Mouse (Mus musculus) thymus, postnatal 0 days (tissue): ENCODE measurements around the gene Tecpr2. TPM values are rescaled to one million over a fixed set of nuclear protein-coding genes. Genes with fewer than 3 reads are reported as not detected.

Source experiments
- DNase-seq: peaks from one replicate; pipeline ENCODE4 v3.0.0-alpha.2; 2015; ENCODE audit warnings: low spot score
- polyA plus RNA-seq: library from polyadenylated mRNA; unstranded; fragments of >200 nt; fragmentation: Nextera tagmentation; extraction: Ambion mirVana; gene quantifications from 2 replicates; pipeline ENCODE4 v1.2.1, GENCODE M21; 2015

Gene Tecpr2
- polyA plus RNA-seq, 1 experiment from 2014 or later = 1.8 TPM

DNA sequence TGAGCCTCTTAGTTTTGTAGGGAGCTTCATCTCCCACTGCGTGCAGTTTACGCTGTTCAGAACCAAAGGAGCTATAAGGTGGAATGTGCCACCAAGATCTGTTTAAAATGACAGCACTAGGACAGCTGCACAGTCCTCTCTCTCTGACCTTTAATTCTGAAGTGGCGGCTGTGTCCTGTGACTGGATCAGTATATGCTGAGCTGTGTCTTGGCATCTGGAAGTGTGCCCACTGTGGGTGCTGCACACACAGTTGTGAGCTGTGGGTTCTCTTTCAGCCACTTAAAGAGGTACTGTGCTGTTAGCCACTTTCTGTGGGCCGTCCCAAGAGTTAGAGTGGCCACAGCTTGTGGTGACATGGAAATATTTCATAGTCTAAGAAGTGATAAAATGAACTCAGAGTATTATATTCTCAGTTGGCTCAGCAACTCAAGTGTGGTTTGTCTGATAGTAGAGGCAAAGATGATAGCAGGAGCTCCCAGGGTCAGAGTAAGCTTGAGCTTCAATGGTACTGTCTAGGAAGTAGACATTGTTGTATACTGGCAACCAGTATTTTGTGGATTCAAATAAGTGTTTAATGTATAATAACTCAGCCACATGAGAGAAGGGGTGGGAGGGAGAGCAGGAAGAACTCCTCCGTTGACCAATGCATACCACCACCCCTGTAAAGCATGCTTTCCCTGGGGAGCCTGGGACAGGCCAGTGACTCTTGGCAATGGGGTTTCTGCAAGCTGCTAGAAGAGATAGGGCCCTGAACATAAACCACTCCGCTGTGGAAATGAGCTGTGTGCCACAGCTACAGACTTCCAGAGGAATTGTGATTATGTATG is 59.2 kb downstream of the Tecpr2 start:
- no peak for DNase-seq

DNA sequence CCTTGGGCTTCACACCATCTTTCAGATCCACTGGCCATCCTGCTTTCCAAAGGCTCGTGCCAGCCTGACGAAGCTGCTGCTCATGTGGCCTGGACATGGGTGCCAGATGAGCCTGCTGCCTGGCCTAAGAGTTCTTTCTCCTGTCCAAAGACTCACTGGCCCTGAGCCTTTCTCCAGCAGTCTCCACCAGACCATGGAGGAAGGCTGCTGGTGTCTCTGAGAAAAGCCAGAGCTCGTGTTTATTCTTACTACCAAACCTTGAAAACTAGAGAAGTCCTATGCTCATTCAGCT is 59.8 kb downstream of the Tecpr2 start:
- DNase-seq = no peak

DNA sequence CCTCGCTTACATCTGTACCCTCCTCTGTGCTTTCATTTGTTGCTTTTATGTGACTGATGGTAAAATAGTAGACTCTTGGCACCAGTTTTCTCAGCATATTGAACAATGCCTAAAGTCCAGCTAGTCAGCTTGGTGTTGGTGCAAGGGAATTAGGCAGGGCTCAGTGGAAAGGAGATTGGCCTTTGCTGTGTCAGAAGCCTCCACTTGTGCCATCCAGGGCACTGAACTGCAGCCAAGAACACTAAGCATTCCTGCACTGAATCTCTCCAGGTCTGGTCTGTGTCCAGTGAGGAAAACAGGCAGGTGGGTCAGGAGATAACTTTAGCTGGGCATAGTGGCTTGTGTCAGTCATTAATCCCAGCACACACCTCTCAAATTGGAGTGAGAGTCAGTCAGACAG is 60.3 kb downstream of the Tecpr2 start:
- DNase-seq = no peak

DNA sequence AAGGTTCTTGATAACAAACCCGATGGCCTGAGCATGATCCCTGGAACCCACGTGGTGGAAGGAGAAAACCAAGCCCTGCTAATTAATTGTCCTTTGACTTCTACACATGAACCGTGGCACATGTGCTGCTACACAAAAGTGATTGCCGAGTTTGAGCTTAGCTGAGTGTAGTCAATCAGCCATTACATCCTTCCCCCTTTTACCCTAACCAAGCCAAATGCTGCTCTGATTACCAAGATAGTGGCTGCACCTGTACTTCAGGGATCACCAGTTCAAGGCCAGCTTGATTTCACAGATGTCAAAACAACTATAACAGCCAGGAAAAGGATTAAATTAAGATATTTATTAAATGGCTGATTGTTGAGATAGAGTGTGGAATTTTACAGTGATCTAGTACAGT is 61.1 kb downstream of the Tecpr2 start:
- DNase-seq = no peak

DNA sequence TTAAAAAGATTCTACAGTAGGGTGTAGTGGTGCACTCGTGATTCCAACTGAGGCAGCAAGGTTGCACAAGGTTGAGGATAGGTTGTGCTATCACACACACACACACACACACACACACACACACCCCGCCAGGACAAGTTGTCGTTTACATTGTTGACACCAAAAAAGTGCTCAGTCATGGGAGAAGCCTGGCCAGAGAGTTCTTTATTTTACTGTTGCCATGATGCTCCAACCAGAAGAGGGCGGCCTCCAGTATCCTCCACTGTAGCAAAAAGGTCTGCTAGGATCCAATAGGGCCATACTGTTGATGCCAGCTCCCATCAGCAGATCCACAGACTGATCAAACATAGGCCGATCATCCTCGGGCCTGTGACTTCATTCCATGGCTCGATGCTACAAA is 62.2 kb downstream of the Tecpr2 start:
- DNase-seq = no peak

DNA sequence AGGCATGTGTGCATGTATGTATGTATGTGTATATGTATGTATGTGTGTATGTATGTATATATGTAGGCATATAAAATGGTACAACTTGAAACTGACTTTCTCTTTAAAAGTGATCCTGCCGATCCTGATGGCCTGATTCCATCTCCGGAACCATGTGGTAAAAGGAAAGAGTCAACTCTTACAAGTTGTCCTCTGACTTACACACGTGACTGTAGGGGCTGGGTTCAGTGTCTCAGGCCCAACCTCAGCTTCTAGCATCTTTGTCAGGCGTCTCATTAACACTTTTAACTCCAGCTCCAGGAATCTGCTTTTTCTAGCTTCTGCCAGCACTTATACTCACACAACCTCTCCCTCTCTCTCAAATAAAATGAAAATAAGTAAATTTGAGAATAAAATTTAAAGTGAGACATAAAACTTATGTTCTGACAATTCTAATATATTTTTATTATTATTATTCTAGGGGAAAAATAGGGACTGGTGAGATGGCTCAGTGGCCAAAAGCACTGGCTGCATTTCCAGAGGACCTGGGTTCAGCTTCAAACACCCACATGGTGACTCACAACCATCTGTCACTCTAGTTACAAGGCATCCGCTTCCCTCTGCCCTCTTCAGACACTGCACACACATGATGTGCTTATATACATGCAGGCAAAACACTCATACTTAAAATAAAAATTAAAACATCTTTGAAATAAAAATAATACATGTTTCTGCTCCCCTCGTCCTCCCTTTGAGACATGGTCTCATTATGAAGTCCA is 63.7 kb downstream of the Tecpr2 start:
- no peak for DNase-seq

DNA sequence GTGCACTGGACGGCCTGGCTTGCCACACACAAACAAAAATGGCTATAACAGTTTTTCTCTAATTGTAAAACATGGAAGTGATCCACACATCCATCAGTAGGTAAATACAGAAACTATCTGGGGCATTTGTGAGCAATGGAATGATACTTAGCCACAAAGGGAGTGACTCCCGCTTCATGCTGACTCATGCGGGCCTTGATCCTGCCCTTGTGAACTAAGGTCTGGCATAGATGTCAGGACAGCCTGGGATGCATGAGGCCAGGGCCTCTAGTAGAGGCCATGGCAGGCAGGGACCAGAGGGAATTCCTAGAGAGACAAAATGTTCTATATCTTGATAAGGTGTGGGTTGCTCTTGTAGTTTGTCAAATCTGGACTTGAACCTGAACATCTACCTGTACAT is 64.4 kb downstream of the Tecpr2 start:
- DNase-seq = no peak

DNA sequence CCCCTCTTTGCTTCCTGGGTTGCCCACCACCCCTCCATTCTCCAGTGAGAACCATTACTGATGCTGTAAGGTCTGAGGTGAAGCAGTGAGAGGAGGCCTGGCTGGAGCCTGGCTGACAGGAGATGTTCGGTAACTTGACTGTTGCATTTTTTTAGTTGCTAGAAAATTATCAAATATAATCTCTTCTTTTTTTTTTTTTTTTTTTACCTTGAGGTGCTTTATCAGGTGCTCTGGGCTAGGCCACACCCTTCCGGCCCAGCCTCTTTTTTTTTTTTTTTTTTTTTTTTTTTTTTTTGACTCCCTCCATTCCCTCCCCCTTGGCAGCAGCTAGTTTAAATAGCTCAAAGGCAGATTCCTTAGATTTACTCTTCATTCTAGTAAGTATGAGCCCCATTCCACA is 64.8 kb downstream of the Tecpr2 start:
- no peak for DNase-seq

DNA sequence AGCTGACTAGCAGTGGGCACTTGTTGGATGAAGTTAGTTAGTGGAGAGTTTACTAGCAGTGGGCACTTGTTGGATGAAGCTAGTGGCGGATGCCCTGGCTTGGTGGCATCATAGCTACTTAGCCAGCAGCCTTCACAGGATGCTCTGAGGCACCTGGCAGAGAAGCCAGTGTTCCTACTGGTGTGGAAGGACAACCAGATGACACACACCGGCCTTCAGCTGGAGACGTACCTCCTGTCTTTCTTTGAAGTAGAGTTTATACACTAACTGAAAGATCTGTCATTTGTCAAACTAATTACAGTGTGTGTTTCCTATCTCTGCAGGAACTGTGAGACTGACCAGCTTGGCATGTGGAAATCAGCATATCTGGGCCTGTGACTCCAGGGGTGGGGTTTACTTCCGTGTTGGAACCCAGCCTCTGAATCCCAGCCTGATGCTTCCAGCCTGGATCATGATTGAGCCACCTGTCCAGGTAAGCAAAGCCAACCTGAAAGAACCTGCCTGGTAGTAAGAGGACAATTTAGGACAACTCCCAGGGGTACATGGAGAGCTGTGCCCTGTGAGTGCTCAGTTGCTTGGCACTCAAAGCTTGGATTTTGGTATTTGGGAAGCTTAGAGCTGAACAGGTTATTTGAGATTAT is 65.4 kb downstream of the Tecpr2 start:
- no peak for DNase-seq

DNA sequence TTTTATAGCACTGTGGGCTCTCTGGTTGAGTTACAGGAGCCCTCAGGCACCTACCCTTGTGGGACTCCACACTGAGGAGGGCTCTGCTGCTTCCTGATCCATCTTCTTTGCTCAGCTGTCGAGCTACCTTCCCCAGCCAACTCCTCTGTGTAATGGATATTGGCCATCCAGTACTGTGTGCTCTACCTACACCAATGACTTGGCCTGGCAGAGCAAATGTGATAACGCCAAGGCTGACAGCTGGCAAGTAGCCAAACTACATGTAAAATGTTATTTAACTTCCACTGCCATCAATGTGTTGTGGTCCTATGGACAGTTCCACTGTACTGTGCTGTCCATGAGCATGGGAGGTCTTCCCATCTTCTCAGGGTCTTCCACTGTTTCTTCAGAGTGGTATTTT is 72.9 kb downstream of the Tecpr2 start:
- DNase-seq = no peak

DNA sequence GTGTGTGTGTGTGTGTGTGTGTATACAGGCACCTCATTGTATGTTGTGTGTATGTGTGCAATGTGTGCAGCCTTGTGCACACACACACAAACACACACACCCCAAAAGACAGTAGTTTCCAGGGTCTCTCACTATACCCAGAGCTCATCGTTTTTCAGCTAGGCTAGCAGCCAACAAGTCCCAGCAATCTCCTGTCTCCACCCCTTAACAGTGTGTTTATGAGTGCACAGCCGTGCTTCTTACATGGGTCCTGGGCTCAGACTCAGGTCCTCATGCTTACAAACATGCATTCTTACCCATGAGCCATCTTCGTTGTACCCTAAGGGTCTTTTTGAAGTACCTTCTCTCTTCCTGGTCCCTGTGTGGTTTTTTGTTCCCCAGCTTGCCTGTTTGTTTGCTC is 76.4 kb downstream of the Tecpr2 start:
- no peak for DNase-seq

DNA sequence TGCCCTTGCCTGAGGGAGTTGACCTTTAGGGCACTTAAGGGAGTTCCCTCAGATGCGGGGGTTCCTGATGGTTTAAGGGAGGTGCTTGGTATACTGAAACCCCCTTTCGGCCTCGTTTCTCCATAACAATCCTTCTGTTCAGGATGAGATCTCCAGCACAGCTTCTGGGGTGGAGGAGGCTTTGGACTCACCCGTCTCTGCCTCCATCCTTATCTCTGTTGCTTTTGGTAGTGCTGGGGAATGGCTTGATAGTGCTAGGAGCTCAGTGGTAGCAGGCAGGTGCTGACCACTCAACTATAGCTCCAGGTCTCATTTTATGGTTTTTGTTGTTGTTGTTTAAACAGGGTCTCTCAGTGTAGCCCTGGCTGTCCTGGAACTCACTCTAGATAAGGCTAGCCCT is 77.0 kb downstream of the Tecpr2 start:
- DNase-seq = no peak

DNA sequence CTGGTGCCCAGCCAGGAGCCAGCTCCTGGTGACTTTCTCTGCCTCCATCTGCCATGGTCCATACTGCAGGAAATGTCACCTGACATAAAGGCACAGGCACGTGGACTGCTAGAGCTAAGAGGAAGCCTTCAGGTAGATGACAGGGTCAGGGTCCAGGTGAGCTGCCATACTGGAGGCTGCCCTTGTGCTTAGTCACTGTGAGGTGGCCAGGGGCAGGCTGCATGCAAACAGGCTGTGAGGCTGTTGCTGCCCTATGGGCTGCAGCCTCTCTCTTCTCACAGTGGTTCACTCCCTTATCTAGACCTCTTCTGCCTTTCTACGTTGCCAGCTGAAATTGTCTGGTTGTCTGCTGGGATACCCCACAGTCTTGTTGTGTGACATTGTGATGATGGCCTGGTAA is 78.1 kb downstream of the Tecpr2 start:
- no peak for DNase-seq

DNA sequence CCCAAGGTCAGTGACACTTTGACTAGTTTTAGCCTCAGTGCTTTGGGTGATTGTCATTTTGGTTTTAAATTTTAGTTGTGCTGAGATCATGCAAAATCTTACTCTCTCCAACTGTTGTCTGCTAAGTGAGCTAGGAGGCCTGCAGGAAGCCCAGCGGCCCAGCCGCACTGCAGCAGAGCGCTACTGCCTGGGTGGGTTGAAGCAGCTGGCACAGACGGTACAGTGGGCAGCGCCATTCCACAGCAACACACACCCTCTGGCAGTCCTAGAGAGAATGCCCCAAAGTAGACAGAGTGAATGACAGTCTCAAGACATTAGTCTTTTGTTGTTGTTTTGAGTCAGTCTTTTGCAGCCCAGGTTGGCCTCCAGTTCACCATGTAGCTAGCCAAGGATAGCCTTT is 81.3 kb downstream of the Tecpr2 start:
- no peak for DNase-seq

DNA sequence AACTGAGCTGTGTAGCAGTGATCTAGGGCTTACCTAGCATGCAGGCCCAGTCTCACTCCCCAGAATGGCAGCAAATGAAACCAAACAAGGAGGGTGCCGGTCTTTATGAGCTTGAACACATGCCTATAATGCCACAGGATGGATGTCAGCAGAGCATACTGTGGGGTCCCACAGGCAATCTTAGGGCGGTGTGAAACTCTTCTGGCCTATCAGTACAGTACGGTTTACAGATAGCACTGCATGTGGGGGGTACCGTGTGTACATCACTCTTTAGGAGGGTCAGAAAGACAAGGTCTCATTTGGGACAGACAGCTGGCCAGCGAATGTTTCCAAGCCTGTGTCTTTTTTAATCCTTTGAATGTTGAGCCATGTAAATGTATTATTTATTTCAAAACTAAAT is 82.9 kb downstream of the Tecpr2 start:
- DNase-seq = no peak

DNA sequence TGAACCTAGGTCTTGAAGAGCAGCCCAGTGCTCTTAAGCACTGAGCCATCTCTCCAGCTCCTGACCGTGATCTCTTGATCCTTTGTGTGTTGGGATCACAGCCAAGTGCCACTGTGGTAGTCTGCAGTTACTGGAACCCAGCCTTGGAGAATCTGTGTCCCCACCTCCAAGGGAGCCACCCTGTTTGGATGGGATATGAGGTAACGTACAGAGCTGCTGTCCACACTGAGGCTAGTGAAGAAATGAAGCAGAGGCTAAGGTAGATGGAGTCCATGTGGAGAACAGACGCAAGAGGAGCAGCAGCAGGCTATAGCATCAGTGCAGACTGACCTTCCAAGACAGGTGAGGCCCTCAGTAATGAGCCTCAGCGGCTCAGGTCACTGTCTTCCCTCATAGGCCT is 84.8 kb downstream of the Tecpr2 start:
- no peak for DNase-seq

DNA sequence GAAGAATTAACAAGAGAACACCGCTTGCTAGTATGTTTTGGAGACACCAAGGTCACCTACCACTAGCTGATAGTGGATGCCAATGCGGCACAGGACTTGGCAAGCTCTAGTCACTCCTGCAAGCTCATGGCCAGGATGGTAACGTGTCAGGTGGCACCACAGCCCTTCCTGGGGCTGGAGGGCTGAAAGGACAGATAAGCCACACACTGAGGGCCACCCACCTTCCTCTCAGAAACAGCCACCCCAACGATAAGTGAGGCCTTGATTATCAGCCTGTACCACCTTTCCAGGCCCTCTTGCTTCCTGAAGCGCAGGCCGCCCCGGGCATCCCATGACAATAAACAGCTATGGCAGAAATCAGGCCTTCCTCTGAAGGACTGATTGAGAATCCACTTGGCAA is 85.2 kb downstream of the Tecpr2 start:
- DNase-seq = no peak

DNA sequence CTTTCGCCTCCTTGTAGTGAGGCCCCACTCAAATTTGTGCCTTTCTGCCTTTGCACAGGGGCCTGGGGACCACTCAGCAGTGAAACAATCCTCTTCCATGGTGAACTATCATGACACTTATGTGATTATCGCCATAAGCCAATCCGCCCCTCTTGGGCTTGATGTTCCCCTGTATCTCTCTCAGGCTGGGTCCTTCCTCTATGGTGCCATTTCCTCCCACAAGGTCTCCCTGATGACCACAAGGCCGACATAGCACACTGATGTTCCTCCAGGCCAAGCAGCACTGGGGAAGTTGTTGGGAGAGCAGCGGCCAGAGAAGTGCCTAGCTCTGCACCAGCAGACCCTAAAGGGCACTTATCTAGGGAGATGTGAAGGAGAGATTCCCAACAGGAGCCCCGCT is 85.7 kb downstream of the Tecpr2 start:
- no peak for DNase-seq

DNA sequence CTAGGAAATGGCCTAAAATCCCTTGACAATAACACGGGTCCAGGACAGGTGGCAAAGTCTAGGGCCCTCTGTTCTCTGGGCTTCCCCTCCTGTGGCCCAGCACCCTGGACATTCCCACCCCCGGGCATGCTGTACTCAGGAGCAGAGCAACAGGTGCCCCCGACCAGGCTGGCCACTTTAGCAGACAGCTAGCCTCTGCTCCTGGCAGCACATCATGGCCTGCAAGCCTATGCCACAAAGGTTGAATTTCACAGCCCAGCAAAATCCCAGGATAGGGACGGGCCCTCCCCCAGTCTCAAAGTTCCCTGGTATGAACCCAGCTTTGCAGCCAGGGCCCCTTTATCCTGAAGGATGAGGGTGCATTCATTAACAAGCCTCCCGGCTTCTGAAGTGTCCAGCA is 86.3 kb downstream of the Tecpr2 start:
- no peak for DNase-seq

DNA sequence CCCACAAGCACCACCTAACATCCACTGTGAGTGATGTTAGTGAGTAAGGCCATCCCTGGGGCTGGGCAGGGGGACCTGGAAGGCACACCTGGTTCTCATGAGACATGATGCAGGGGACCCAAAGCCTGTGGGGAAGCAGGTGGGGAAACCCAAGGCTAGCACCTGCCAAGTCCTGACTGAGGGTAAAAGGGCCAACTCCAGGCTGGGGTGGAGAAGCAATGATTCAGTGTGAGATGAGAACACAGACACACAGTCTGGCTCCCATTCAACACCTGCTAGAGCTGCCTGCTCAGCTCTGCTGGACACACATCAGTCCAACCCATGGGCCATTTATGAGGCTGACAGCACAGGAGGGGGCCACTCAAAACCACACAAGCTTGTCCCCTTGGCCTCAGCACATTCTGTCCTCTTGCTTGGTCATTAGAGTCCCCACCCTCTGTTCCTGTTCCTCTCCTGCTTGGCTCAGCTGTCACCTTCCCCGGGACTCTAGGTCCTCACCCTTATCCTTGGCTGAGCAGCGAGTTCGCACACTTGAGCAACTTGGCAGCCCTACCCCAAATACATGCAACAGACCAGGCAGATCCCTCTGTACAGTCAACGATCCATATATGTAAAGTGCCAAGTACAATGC is 86.9 kb downstream of the Tecpr2 start:
- DNase-seq = no peak

DNA sequence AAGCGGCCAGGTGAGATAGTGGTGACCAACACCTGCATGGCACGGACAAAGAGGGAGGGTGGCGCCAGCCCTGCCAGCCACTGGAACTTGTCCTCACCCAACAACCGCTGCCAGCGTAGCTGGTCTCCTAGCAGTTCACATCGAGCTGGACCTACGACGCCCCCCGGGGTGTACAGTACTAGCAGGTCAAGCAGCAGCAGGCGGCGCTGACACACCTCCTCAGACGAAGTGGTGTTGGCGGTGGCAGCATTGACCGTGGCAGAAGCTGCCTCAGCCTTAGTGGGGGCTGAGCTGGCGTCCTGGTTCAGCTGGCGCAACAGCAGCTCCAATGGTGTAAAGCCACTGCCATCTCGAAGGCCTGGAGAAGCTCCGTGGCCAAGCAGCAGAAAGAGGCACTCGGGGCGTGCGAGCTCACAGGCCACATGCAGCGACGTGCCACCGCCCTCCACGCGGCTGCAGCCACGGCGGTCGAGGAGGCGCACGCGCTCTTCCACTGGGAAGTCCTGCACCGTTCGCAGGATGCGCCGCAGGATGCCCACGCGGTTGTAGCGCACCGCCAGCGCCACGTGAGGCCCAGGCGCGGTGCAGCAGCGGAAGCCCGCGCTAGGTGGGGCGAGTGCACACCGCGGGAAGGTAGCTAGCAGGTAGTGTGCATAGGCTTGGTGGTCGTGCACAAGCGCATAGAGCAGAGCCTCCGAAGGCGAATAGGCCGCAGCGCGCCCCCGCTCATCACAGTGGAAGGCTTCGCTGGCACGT is 87.7 kb downstream of the Tecpr2 start:
- DNase-seq = no peak

DNA sequence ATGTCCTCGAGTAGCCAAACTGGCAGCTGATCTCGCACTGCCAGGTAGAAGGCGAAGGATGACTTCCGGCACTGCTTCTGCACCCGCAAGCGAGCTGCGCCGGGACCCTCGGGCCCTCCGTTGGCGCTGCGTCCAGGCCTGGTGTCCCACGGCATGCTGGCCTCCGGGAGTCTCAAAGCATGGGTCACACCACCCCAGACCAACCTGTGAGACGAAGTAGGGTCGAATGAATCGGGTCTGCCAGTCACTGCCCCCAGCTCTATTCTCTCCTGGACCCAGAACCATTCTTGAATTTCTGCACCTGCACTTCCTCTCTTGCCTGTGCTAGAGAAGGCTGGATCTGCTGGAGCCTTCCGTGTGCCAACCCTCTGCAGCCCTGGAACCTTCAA is 88.3 kb downstream of the Tecpr2 start:
- no peak for DNase-seq
